Mouse (Mus musculus): ENCODE measurements around the gene Myh7. TPM values are rescaled to one million over a fixed set of nuclear protein-coding genes. Genes with fewer than 3 reads are reported as not detected.

Myh7 gene
- polyA plus RNA-seq, 1 experiment from 2014 or later: 2.6 TPM

- ATAC-seq: no peak
- no peak overlapping the region for H3K4me2 ChIP-seq (ENCODE audit: low read depth, low read length)
- H3K9me3 ChIP-seq (ENCODE audit: control insufficient read depth, low read length): no peaks in the 10 kb centered on the region
- 87% methylated on average over 15 of the region's 15 CpGs for WGBS
- no peaks in the 10 kb centered on the region for H3K4me1 ChIP-seq (ENCODE audit: control insufficient read depth, insufficient read depth, low read length)
- H3K27me3 ChIP-seq (replicated peaks; ENCODE audit: control insufficient read depth, insufficient read depth, low read length): no peaks in the 10 kb centered on the region
- no peak overlapping the region for H3K27ac ChIP-seq (ENCODE audit: low read length)
- H3K4me3 ChIP-seq (ENCODE audit: low read length): no peak overlapping the region
- no peak overlapping the region for H3K9ac ChIP-seq (ENCODE audit: low read depth, low read length)
- peaks cover 16% of the 10 kb centered on the region; the same call in 1 of the 2 replicates for H3K36me3 ChIP-seq (ENCODE audit: control insufficient read depth, insufficient read depth, low read length)
Measured at GRCm38 (mm10) chr14:55023011-55023410, 28.6 kb upstream of the Myh7 start.

- no peak for ATAC-seq
Measured at GRCm38 (mm10) chr14:55020394-55020793, 26.0 kb upstream of the Myh7 start.

GRCm38 (mm10) chr14:55016876-55017275 is 22.4 kb upstream of the Myh7 start:
- Histone ChIP-seq H3K9ac (ENCODE audit: low read depth, low read length) (no peak overlapping the region), H3K4me1 (ENCODE audit: control insufficient read depth, insufficient read depth, low read length) (peaks cover 5% of the 10 kb centered on the region), H3K27ac (ENCODE audit: low read length) (no peak overlapping the region), H3K9me3 (ENCODE audit: control insufficient read depth, low read length) (no peaks in the 10 kb centered on the region), H3K4me2 (ENCODE audit: low read depth, low read length) (no peak overlapping the region), H3K36me3 (ENCODE audit: control insufficient read depth, insufficient read depth, low read length) (peaks cover 7% of the 10 kb centered on the region; the same call in 1 of the 2 replicates), H3K4me3 (ENCODE audit: low read length) (no peak overlapping the region), H3K27me3 (replicated peaks; ENCODE audit: control insufficient read depth, insufficient read depth, low read length) (no peaks in the 10 kb centered on the region)
- 92% methylated on average over 16 of the region's 16 CpGs for WGBS
- ATAC-seq: no peak

More at GRCm38 (mm10) chr14:55020394-55020793, 26.0 kb upstream of the Myh7 start:
- no peak overlapping the region for H3K27ac ChIP-seq (ENCODE audit: low read length)
- H3K4me3 ChIP-seq (ENCODE audit: low read length): no peak overlapping the region
- H3K9ac ChIP-seq (ENCODE audit: low read depth, low read length): no peak overlapping the region
- H3K9me3 ChIP-seq (ENCODE audit: control insufficient read depth, low read length): no peaks in the 10 kb centered on the region
- peaks cover 5% of the 10 kb centered on the region for H3K4me1 ChIP-seq (ENCODE audit: control insufficient read depth, insufficient read depth, low read length)
- no peak overlapping the region for H3K4me2 ChIP-seq (ENCODE audit: low read depth, low read length)
- H3K27me3 ChIP-seq (replicated peaks; ENCODE audit: control insufficient read depth, insufficient read depth, low read length): no peaks in the 10 kb centered on the region
- WGBS: 77% methylated on average over 9 of the region's 9 CpGs
- peaks cover 16% of the 10 kb centered on the region; the same call in 1 of the 2 replicates for H3K36me3 ChIP-seq (ENCODE audit: control insufficient read depth, insufficient read depth, low read length)

GRCm38 (mm10) chr14:55015767-55016111 is 21.3 kb upstream of the Myh7 start:
- under 1% methylated on average over 17 of the region's 17 CpGs for WGBS

GRCm38 (mm10) chr14:55014991-55015766 is 20.8 kb upstream of the Myh7 start, which contains the start of gene Ngdn:
Gene Ngdn (plus strand): TSS chr14:55015454.
- peaks cover 5% of the 10 kb centered on the region for H3K4me1 ChIP-seq (ENCODE audit: control insufficient read depth, insufficient read depth, low read length)
- no peaks in the 10 kb centered on the region for H3K27me3 ChIP-seq (replicated peaks; ENCODE audit: control insufficient read depth, insufficient read depth, low read length)
- H3K27ac ChIP-seq (ENCODE audit: low read length): peak within 1 kb of the TSS; percentile 92
- H3K4me2 ChIP-seq (ENCODE audit: low read depth, low read length): peak within 1 kb of the TSS; percentile 72
- under 1% methylated on average over 36 of the region's 36 CpGs for WGBS
- peak within 1 kb of the TSS; percentile 75 for H3K9ac ChIP-seq (ENCODE audit: low read depth, low read length)
- no peaks in the 10 kb centered on the region for H3K9me3 ChIP-seq (ENCODE audit: control insufficient read depth, low read length)
- peak within 1 kb of the TSS; percentile 64 for H3K4me3 ChIP-seq (ENCODE audit: low read length)
- H3K36me3 ChIP-seq (ENCODE audit: control insufficient read depth, insufficient read depth, low read length): no peaks in the 10 kb centered on the region
- peak; percentile 97 for ATAC-seq

More at GRCm38 (mm10) chr14:55015767-55016111, 21.3 kb upstream of the Myh7 start:
- no peaks in the 10 kb centered on the region for H3K27me3 ChIP-seq (replicated peaks; ENCODE audit: control insufficient read depth, insufficient read depth, low read length)
- H3K36me3 ChIP-seq (ENCODE audit: control insufficient read depth, insufficient read depth, low read length): no peaks in the 10 kb centered on the region
- H3K4me3 ChIP-seq (ENCODE audit: low read length): peak overlapping the region; percentile 64
- H3K4me1 ChIP-seq (ENCODE audit: control insufficient read depth, insufficient read depth, low read length): peaks cover 5% of the 10 kb centered on the region
- H3K9ac ChIP-seq (ENCODE audit: low read depth, low read length): peak overlapping the region; percentile 73
- H3K9me3 ChIP-seq (ENCODE audit: control insufficient read depth, low read length): no peaks in the 10 kb centered on the region
- H3K27ac ChIP-seq (ENCODE audit: low read length): peak overlapping the region; percentile 66
- H3K4me2 ChIP-seq (ENCODE audit: low read depth, low read length): peak overlapping the region; percentile 72
- no peak for ATAC-seq

GRCm38 (mm10) chr14:55014591-55014990 is 20.2 kb upstream of the Myh7 start:
- under 1% methylated on average over 27 of the region's 27 CpGs for WGBS
- H3K4me3 ChIP-seq (ENCODE audit: low read length): peak overlapping the region; percentile 50
- H3K4me1 ChIP-seq (ENCODE audit: control insufficient read depth, insufficient read depth, low read length): peaks cover 5% of the 10 kb centered on the region
- H3K27ac ChIP-seq (ENCODE audit: low read length): peak overlapping the region; percentile 92
- no peaks in the 10 kb centered on the region for H3K9me3 ChIP-seq (ENCODE audit: control insufficient read depth, low read length)
- peak overlapping the region; percentile 54 for H3K4me2 ChIP-seq (ENCODE audit: low read depth, low read length)
- peak; percentile 72 for ATAC-seq
- no peaks in the 10 kb centered on the region for H3K27me3 ChIP-seq (replicated peaks; ENCODE audit: control insufficient read depth, insufficient read depth, low read length)
- peak overlapping the region; percentile 75 for H3K9ac ChIP-seq (ENCODE audit: low read depth, low read length)
- H3K36me3 ChIP-seq (ENCODE audit: control insufficient read depth, insufficient read depth, low read length): no peaks in the 10 kb centered on the region

GRCm38 (mm10) chr14:55011116-55011515 is 16.7 kb upstream of the Myh7 start:
- no peak overlapping the region for H3K9ac ChIP-seq (ENCODE audit: low read depth, low read length)
- H3K4me2 ChIP-seq (ENCODE audit: low read depth, low read length): no peak overlapping the region

GRCm38 (mm10) chr14:55008417-55008816 is 14.0 kb upstream of the Myh7 start:
- H3K4me3 ChIP-seq (ENCODE audit: low read length): no peak overlapping the region
- no peaks in the 10 kb centered on the region for H3K36me3 ChIP-seq (ENCODE audit: control insufficient read depth, insufficient read depth, low read length)
- WGBS: 86% methylated on average over 8 of the region's 8 CpGs
- H3K27me3 ChIP-seq (replicated peaks; ENCODE audit: control insufficient read depth, insufficient read depth, low read length): no peaks in the 10 kb centered on the region
- ATAC-seq: no peak
- no peak overlapping the region for H3K9ac ChIP-seq (ENCODE audit: low read depth, low read length)
- H3K9me3 ChIP-seq (ENCODE audit: control insufficient read depth, low read length): no peaks in the 10 kb centered on the region
- H3K4me1 ChIP-seq (ENCODE audit: control insufficient read depth, insufficient read depth, low read length): peaks cover 3% of the 10 kb centered on the region; the same call in 1 of the 2 replicates
- no peak overlapping the region for H3K27ac ChIP-seq (ENCODE audit: low read length)
- H3K4me2 ChIP-seq (ENCODE audit: low read depth, low read length): no peak overlapping the region

More at GRCm38 (mm10) chr14:55011116-55011515, 16.7 kb upstream of the Myh7 start:
- no peaks in the 10 kb centered on the region for H3K4me1 ChIP-seq (ENCODE audit: control insufficient read depth, insufficient read depth, low read length)
- H3K9me3 ChIP-seq (ENCODE audit: control insufficient read depth, low read length): no peaks in the 10 kb centered on the region
- H3K27ac ChIP-seq (ENCODE audit: low read length): no peak overlapping the region
- no peak overlapping the region for H3K4me3 ChIP-seq (ENCODE audit: low read length)
- 64% methylated on average over 4 of the region's 4 CpGs for WGBS
- no peaks in the 10 kb centered on the region for H3K27me3 ChIP-seq (replicated peaks; ENCODE audit: control insufficient read depth, insufficient read depth, low read length)
- no peaks in the 10 kb centered on the region for H3K36me3 ChIP-seq (ENCODE audit: control insufficient read depth, insufficient read depth, low read length)
- no peak for ATAC-seq

GRCm38 (mm10) chr14:55007120-55007908 is 12.9 kb upstream of the Myh7 start:
- Histone ChIP-seq H3K27me3 (replicated peaks; ENCODE audit: control insufficient read depth, insufficient read depth, low read length) (no peaks in the 10 kb centered on the region), H3K27ac (ENCODE audit: low read length) (no peak overlapping the region), H3K9ac (ENCODE audit: low read depth, low read length) (no peak overlapping the region), H3K4me2 (ENCODE audit: low read depth, low read length) (no peak overlapping the region), H3K36me3 (ENCODE audit: control insufficient read depth, insufficient read depth, low read length) (no peaks in the 10 kb centered on the region), H3K4me3 (ENCODE audit: low read length) (no peak overlapping the region), H3K4me1 (ENCODE audit: control insufficient read depth, insufficient read depth, low read length) (peaks cover 3% of the 10 kb centered on the region; the same call in 1 of the 2 replicates), H3K9me3 (ENCODE audit: control insufficient read depth, low read length) (no peaks in the 10 kb centered on the region)
- 78% methylated on average over 9 of the region's 9 CpGs for WGBS
- ATAC-seq: peak; percentile 69
